Mouse (Mus musculus): ENCODE results near the gene Exoc6. TPM values are rescaled to one million over a fixed set of nuclear protein-coding genes. Genes with fewer than 3 reads are reported as not detected.

Exoc6 gene
- polyA plus RNA-seq, 1 experiment from 2014 or later = 7.5 TPM

Other genes starting within 250 kb of the Exoc6 start
- 40.5 and 48.9 TPM in 2 replicates for gene Ide, start 212.6 kb upstream of the Exoc6 start, polyA plus RNA-seq (2014; fragmentation: Nextera tagmentation; extraction: Ambion mirVana)
- 97.2 and 103 TPM in 2 replicates for gene Kif11, start 174.0 kb upstream of the Exoc6 start, polyA plus RNA-seq (2014; fragmentation: Nextera tagmentation; extraction: Ambion mirVana)
- gene Hhex, start 115.6 kb upstream of the Exoc6 start, polyA plus RNA-seq (2014; fragmentation: Nextera tagmentation; extraction: Ambion mirVana) = 4.7 and 4.8 TPM in 2 replicates
- gene Cyp26c1, start 135.2 kb downstream of the Exoc6 start, polyA plus RNA-seq (2014; fragmentation: Nextera tagmentation; extraction: Ambion mirVana) = 0.21 TPM in 1 of 2 replicates, not detected in the other
- gene Cyp26a1, start 147.4 kb downstream of the Exoc6 start, polyA plus RNA-seq (2014; fragmentation: Nextera tagmentation; extraction: Ambion mirVana) = 3.3 and 5.0 TPM in 2 replicates